Mouse (Mus musculus): Measurements from ENCODE around the gene Zdhhc18. TPM values are rescaled to one million over a fixed set of nuclear protein-coding genes. Genes with fewer than 3 reads are reported as not detected.

Zdhhc18 gene
- polyA plus RNA-seq, 1 experiment = 31.3 TPM

GRCm38 (mm10) chr4:133676189-133676588 lies 26.2 kb upstream of the Zdhhc18 start:
- no peak overlapping the region for H3K27ac ChIP-seq (ENCODE audit: insufficient read depth, low read length)
- TF ChIP-seq POLR2A (IDR thresholded peaks at IDR 0.05; ENCODE audit: low read depth, low read length) (no peak), CTCF (IDR thresholded peaks at IDR 0.05; ENCODE audit: borderline replicate concordance, insufficient read depth, low read length) (no peak)

GRCm38 (mm10) chr4:133675594-133676016 lies 25.7 kb upstream of the Zdhhc18 start:
- Histone ChIP-seq H3K4me3 (ENCODE audit: insufficient read depth, low read length) (no peak overlapping the region), H3K27ac (ENCODE audit: insufficient read depth, low read length) (no peak overlapping the region), H3K4me1 (ENCODE audit: control insufficient read depth, insufficient read depth, low read length) (peaks cover 7% of the 10 kb centered on the region)
- TF ChIP-seq CTCF (IDR thresholded peaks at IDR 0.05; ENCODE audit: borderline replicate concordance, insufficient read depth, low read length) = no peak
- no peak for TF ChIP-seq POLR2A (IDR thresholded peaks at IDR 0.05; ENCODE audit: low read depth, low read length)

More at GRCm38 (mm10) chr4:133676189-133676588, 26.2 kb upstream of the Zdhhc18 start:
- Histone ChIP-seq H3K4me3 (ENCODE audit: insufficient read depth, low read length) (no peak overlapping the region), H3K4me1 (ENCODE audit: control insufficient read depth, insufficient read depth, low read length) (peaks cover 3% of the 10 kb centered on the region)

DNA sequence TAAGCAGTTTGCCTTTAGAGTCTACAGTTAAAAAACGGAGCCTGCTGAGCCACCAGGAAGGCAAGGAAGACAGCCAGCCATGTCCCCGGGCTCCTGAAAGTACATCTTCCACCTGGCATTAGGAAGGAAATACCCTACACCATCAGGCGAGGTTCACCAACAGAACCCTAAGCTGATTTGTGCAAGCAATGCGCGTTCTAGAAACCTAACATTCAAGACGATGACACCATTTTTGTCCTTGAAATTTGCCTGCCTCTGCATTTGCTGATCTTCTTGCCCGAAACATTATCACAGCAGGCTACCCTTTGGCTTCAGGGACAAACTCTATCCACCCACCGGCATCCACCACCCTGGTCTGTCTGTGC lies 24.4 kb upstream of the Zdhhc18 start:
- H3K27ac ChIP-seq (ENCODE audit: insufficient read depth, low read length) = no peak overlapping the region
- peaks cover 7% of the 10 kb centered on the region for H3K4me1 ChIP-seq (ENCODE audit: control insufficient read depth, insufficient read depth, low read length)
- H3K4me3 ChIP-seq (ENCODE audit: insufficient read depth, low read length) = no peak overlapping the region
- TF ChIP-seq CTCF (IDR thresholded peaks at IDR 0.05; ENCODE audit: borderline replicate concordance, insufficient read depth, low read length) (no peak), POLR2A (IDR thresholded peaks at IDR 0.05; ENCODE audit: low read depth, low read length) (no peak)

- TF ChIP-seq CTCF (IDR thresholded peaks at IDR 0.05; ENCODE audit: borderline replicate concordance, insufficient read depth, low read length) (no peak), POLR2A (IDR thresholded peaks at IDR 0.05; ENCODE audit: low read depth, low read length) (0 out of 2 replicates have a peak, but pooled peaks have one; percentile 22)
- Histone ChIP-seq H3K27ac (ENCODE audit: insufficient read depth, low read length) (peak overlapping the region; percentile 99), H3K4me3 (ENCODE audit: insufficient read depth, low read length) (peak overlapping the region; percentile 94; the same call in 1 of the 2 replicates), H3K4me1 (ENCODE audit: control insufficient read depth, insufficient read depth, low read length) (peaks cover 7% of the 10 kb centered on the region)
Measured at GRCm38 (mm10) chr4:133673666-133674330, 23.8 kb upstream of the Zdhhc18 start.

DNA sequence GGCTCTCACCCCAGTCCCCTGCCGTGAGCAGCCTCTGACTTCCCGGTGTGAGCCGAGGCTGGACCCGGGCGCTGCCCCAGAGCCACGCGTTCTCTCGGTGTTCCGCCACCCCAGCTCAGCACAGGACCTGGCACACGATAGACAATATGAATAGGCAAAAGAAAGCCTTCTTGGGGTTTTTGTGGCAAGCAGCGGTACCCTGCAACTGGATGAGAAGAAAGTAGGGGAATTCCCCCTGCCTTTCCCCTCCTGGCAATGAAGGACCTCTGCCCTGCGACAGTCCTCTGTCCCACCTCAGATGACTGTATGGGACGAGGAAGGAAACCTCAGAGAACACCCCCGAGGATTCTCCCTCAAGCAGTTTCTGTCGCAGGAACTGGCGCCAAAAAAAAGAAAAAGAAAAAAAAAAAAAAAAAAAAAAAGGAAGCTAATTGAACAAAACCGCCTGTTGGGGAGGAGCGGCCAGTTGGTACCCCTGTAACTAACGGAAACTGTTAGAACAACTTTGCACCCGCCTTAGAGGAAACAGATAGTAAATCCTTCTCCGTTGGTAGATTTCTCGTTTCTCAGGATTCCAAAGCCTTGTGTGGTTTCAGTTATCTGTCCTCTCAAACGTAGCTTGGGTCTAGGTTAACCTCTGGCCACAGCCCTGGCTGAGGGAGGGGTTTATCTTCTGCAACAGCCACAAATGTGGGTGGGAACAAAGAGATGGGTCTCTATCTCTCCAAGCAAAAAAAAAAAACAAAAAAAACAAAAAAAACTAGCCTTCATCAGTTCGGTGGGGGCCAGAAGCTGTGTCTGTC lies 23.1 kb upstream of the Zdhhc18 start:
- H3K4me1 ChIP-seq (ENCODE audit: control insufficient read depth, insufficient read depth, low read length) = peaks cover 7% of the 10 kb centered on the region
- H3K4me3 ChIP-seq (ENCODE audit: insufficient read depth, low read length) = peak overlapping the region; percentile 94
- peak overlapping the region; percentile 99 for H3K27ac ChIP-seq (ENCODE audit: insufficient read depth, low read length)
- TF ChIP-seq POLR2A (IDR thresholded peaks at IDR 0.05; ENCODE audit: low read depth, low read length) = peak; percentile 28; the same call in 1 of the 2 replicates
- TF ChIP-seq CTCF (IDR thresholded peaks at IDR 0.05; ENCODE audit: borderline replicate concordance, insufficient read depth, low read length) = no peak

GRCm38 (mm10) chr4:133671881-133672844 lies 22.2 kb upstream of the Zdhhc18 start, which contains the start of gene Pigv:
Gene Pigv (minus strand): TSS chr4:133672647.
- Histone ChIP-seq H3K4me1 (ENCODE audit: control insufficient read depth, insufficient read depth, low read length) (peaks cover 7% of the 10 kb centered on the region), H3K27ac (ENCODE audit: insufficient read depth, low read length) (peak within 1 kb of the TSS; percentile 99), H3K4me3 (ENCODE audit: insufficient read depth, low read length) (peak within 1 kb of the TSS; percentile 94)
- TF ChIP-seq CTCF (IDR thresholded peaks at IDR 0.05; ENCODE audit: borderline replicate concordance, insufficient read depth, low read length) (no peak), POLR2A (IDR thresholded peaks at IDR 0.05; ENCODE audit: low read depth, low read length) (peak; percentile 81)

GRCm38 (mm10) chr4:133671184-133671880 lies 21.4 kb upstream of the Zdhhc18 start:
- peak overlapping the region; percentile 94 for H3K4me3 ChIP-seq (ENCODE audit: insufficient read depth, low read length)
- H3K27ac ChIP-seq (ENCODE audit: insufficient read depth, low read length) = peak overlapping the region; percentile 99
- TF ChIP-seq CTCF (IDR thresholded peaks at IDR 0.05; ENCODE audit: borderline replicate concordance, insufficient read depth, low read length) (peak; percentile 31; the same call in 1 of the 2 replicates), POLR2A (IDR thresholded peaks at IDR 0.05; ENCODE audit: low read depth, low read length) (no peak)
- peaks cover 7% of the 10 kb centered on the region for H3K4me1 ChIP-seq (ENCODE audit: control insufficient read depth, insufficient read depth, low read length)

- TF ChIP-seq POLR2A (IDR thresholded peaks at IDR 0.05; ENCODE audit: low read depth, low read length) (no peak), CTCF (IDR thresholded peaks at IDR 0.05; ENCODE audit: borderline replicate concordance, insufficient read depth, low read length) (peak; percentile 46; the same call in 1 of the 2 replicates)
- Histone ChIP-seq H3K27ac (ENCODE audit: insufficient read depth, low read length) (no peak overlapping the region), H3K4me3 (ENCODE audit: insufficient read depth, low read length) (no peak overlapping the region), H3K4me1 (ENCODE audit: control insufficient read depth, insufficient read depth, low read length) (peaks cover 7% of the 10 kb centered on the region)
Measured at GRCm38 (mm10) chr4:133669652-133670210, 19.8 kb upstream of the Zdhhc18 start.
